Mouse (Mus musculus): Measurements from ENCODE around the gene Cln6. TPM values are rescaled to one million over a fixed set of nuclear protein-coding genes. Genes with fewer than 3 reads are reported as not detected.
"Not testable (repeated sequence)": the region's sequence is repeated elsewhere in the genome, so short reads cannot be mapped to it uniquely, and the experiment has no call there.

Cln6 gene
- total RNA-seq, 2 experiments from 2014 or later = 10.3 to 10.6 TPM

- intact Hi-C loops (cut with DNase I; ENCODE audit: low total_unique reads); DNase-seq: not testable (repeated sequence)
These were observed 30.7 kb downstream of the Cln6 start for GRCm38 (mm10) chr9:62869236-62869635.

GRCm38 (mm10) chr9:62870728-62871127 is 32.1 kb downstream of the Cln6 start:
- no peak for DNase-seq
- intact Hi-C loops (cut with DNase I; ENCODE audit: low total_unique reads) = no loop called here

- no peak for DNase-seq
- intact Hi-C loops (cut with DNase I; ENCODE audit: low total_unique reads) = no loop called here
These were observed 38.5 kb downstream of the Cln6 start for GRCm38 (mm10) chr9:62876966-62877616.

- no peak for DNase-seq
- intact Hi-C loops (cut with DNase I; ENCODE audit: low total_unique reads) = no loop called here
These were observed 39.2 kb downstream of the Cln6 start for GRCm38 (mm10) chr9:62877825-62878224.

GRCm38 (mm10) chr9:62881871-62882270 is 43.3 kb downstream of the Cln6 start:
- DNase-seq = peak; percentile 54
- intact Hi-C loops (cut with DNase I; ENCODE audit: low total_unique reads) = no loop called here

- intact Hi-C loops (cut with DNase I; ENCODE audit: low total_unique reads) = no loop called here
- peak; percentile 45 for DNase-seq
These were observed 55.9 kb downstream of the Cln6 start for GRCm38 (mm10) chr9:62894486-62894885.

Other genes starting within 250 kb of the Cln6 start
- gene Itga11, start 161.0 kb upstream of the Cln6 start, total RNA-seq (2021) = 1 to 10 TPM; 5.0 to 7.6 TPM
- gene Fem1b, start 26.9 kb upstream of the Cln6 start, total RNA-seq (2021) = 10 to 100 TPM; 15.9 to 19.0 TPM
- 1 to 10 TPM; 1.8 to 3.4 TPM for gene Calml4, start 19.3 kb downstream of the Cln6 start, total RNA-seq (2021)
- 10 to 100 TPM; 13.8 to 15.8 TPM for gene Pias1, start 149.1 kb downstream of the Cln6 start, total RNA-seq (2021)